Mouse (Mus musculus): ENCODE results near the gene Sh3pxd2b. TPM values are rescaled to one million over a fixed set of nuclear protein-coding genes. Genes with fewer than 3 reads are reported as not detected.
A peak's percentile ranks its signal among the peaks of the same experiment; 100 is the strongest.

Sh3pxd2b gene
- polyA plus RNA-seq, 1 experiment from 2014 or later = 34.6 TPM

DNA sequence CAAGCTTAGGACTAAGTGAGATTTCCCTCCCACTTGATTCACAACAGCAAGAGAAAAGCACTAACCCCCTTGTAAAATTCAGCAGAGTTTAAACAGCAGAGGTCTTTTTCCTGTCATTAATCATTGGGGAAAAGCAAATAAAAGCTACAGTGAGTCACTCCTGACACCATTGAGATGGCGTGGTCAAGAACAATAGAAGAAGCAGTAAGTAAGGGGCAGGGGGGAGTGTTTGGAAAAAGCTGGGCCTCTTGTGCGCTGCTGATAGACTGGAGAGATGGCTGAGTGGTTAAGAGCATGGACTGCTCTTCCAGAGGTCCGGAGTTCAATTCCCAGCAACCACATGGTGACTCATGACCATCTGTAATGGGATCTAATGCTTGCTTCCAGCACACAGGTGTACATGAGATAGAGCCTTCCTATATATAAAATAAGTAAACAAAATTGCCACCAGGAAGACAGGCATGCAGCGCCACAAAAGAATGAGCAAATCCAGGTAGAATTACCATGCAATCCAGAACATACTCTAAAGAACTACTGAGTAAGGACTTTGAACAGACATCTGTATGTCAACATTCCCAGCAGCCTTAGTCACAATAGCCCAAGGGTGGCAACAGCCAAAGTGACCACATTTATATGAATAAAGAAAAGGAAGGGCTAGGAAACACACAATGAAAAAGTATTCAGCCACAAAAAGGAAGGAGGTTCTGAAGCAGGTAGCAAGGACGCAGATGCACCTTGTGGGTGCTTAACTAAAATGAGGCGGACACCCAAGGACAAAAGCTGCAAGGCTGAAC lies 1.9 kb upstream of the Sh3pxd2b start:
- peak; percentile 72 for ATAC-seq (ENCODE audit: insufficient number of reproducible peaks, insufficient read depth, low FRiP score, low read depth)
- Histone ChIP-seq H3K36me3 (ENCODE audit: control insufficient read depth, insufficient read depth, low read length) (peaks cover 2% of the 10 kb centered on the region; the same call in 1 of the 2 replicates), H3K4me3 (ENCODE audit: low read depth, low read length) (no peak overlapping the region), H3K27ac (ENCODE audit: low read length) (peak overlapping the region; percentile 64), H3K4me1 (ENCODE audit: control insufficient read depth, insufficient read depth, low read length) (peaks cover 21% of the 10 kb centered on the region), H3K4me2 (replicated peaks; ENCODE audit: low read depth, low read length) (no peak overlapping the region), H3K9me3 (ENCODE audit: control insufficient read depth, low read depth, low read length) (no peaks in the 10 kb centered on the region), H3K9ac (replicated peaks; ENCODE audit: low read depth, low read length) (no peak overlapping the region), H3K27me3 (ENCODE audit: control insufficient read depth, insufficient read depth, low read length) (no peaks in the 10 kb centered on the region)
- 53% methylated on average over 6 of the region's 6 CpGs for WGBS

DNA sequence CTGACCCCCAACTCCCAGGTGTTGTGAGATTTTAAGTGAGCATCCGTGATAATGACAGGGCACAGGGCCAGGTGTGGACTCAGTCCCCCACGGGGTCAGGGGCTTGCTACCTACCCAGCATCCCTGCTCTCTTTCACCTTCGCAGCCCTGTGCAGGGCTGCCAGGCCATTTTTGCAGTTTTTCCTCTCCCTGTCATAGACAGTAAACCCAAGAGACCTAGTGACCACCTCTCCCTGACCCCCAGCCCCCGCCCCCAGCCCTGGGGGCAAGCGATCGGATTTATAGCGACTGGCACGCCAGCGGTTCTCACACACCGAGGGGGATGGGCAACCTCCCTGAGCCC lies 385 bp upstream of the Sh3pxd2b start:
- Histone ChIP-seq H3K27me3 (ENCODE audit: control insufficient read depth, insufficient read depth, low read length) (no peaks in the 10 kb centered on the region), H3K4me2 (replicated peaks; ENCODE audit: low read depth, low read length) (peak overlapping the region; percentile 97), H3K27ac (ENCODE audit: low read length) (peak overlapping the region; percentile 83; the same call in 1 of the 2 replicates), H3K9me3 (ENCODE audit: control insufficient read depth, low read depth, low read length) (no peaks in the 10 kb centered on the region), H3K4me3 (ENCODE audit: low read depth, low read length) (peak overlapping the region; percentile 78), H3K36me3 (ENCODE audit: control insufficient read depth, insufficient read depth, low read length) (peaks cover 12% of the 10 kb centered on the region; the same call in 1 of the 2 replicates), H3K9ac (replicated peaks; ENCODE audit: low read depth, low read length) (peak overlapping the region; percentile 80), H3K4me1 (ENCODE audit: control insufficient read depth, insufficient read depth, low read length) (peaks cover 16% of the 10 kb centered on the region)
- ATAC-seq (ENCODE audit: insufficient number of reproducible peaks, insufficient read depth, low FRiP score, low read depth) = 0 out of 2 replicates have a peak, but pooled peaks have one; percentile 12
- 2% methylated on average over 10 of the region's 10 CpGs for WGBS

DNA sequence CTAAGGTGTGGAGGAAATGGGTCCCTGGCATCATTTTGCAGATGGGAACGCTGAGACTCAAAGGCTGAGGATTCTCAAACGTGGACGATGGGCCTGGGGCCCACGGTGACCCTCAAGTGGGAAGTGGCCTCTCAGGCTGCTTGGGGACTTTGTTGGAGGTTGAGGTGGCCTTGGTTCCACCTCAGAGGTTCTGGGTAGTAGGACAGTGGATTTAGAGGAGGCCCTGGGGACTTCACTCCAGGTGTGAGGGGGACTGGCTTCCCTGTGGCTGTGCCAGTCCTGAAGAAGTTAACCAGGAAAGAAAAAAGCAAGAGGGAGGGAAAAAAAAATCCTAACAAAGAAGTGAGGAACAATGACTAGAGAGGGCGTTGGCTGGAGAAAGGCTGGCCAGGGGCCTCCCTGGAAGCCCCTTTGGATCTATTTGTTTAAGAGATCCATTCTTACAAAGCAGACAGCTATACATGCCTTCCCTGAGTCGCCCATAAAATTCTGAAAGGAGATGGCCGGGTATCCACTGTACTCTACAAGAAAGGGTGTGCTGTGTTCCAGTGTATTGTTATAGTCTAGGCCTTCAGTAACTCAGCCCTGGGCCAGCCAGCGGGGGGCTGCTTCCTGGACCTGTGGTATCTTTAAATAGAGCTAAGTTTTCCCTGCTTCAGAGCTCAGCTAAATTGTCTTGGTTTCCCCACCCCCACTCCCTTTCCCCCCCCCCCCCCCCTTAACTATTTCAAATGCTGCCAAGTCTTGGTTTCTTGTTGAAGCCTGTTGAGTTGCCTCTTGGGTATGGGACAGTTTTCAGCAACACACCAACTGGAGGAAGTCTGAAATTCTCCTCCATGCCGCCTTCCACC lies 1.0 kb downstream of the Sh3pxd2b start:
- Histone ChIP-seq H3K9me3 (ENCODE audit: control insufficient read depth, low read depth, low read length) (no peaks in the 10 kb centered on the region), H3K36me3 (ENCODE audit: control insufficient read depth, insufficient read depth, low read length) (peaks cover 12% of the 10 kb centered on the region; the same call in 1 of the 2 replicates), H3K27ac (ENCODE audit: low read length) (peak overlapping the region; percentile 83), H3K27me3 (ENCODE audit: control insufficient read depth, insufficient read depth, low read length) (no peaks in the 10 kb centered on the region), H3K4me3 (ENCODE audit: low read depth, low read length) (peak overlapping the region; percentile 78), H3K4me2 (replicated peaks; ENCODE audit: low read depth, low read length) (peak overlapping the region; percentile 97), H3K9ac (replicated peaks; ENCODE audit: low read depth, low read length) (peak overlapping the region; percentile 80), H3K4me1 (ENCODE audit: control insufficient read depth, insufficient read depth, low read length) (peaks cover 16% of the 10 kb centered on the region)
- WGBS = 17% methylated on average over 9 of the region's 9 CpGs
- no peak for ATAC-seq (ENCODE audit: insufficient number of reproducible peaks, insufficient read depth, low FRiP score, low read depth)

DNA sequence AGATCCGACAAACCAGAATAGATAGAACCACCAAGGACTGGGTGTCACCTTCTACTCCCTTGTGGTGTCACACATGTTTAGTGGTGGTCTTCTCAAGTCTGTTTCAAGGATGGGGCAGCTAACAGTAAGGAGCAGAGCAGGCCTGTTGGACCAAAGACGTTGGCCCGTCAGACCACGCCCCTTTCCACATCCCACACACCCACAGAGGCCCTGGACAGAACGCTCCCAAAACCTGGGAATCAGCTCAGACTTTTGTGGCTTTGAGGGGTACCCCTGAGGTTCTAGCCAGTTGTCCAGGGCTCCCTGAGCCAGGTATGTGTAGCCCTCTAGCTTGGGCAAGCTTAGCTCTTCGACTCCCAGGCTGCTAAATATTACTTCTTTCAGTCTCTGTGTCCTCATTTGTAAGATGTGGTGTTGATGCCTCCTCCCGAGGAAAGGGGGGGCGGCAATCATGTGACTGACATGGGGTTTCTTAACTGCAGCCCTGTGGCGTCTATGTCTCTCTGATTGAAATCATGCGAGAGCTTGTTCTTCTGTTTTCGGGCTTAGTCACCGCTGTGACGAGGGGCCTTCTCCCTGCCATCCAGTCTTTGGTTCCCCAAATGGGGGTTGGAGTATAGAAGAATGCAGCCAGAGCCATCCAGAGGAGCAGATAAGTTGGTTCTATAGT lies 1.8 kb downstream of the Sh3pxd2b start:
- H3K4me1 ChIP-seq (ENCODE audit: control insufficient read depth, insufficient read depth, low read length) = peaks cover 16% of the 10 kb centered on the region
- H3K27ac ChIP-seq (ENCODE audit: low read length) = peak overlapping the region; percentile 83
- H3K27me3 ChIP-seq (ENCODE audit: control insufficient read depth, insufficient read depth, low read length) = no peaks in the 10 kb centered on the region
- H3K9me3 ChIP-seq (ENCODE audit: control insufficient read depth, low read depth, low read length) = no peaks in the 10 kb centered on the region
- peak overlapping the region; percentile 97 for H3K4me2 ChIP-seq (replicated peaks; ENCODE audit: low read depth, low read length)
- no peak overlapping the region for H3K9ac ChIP-seq (replicated peaks; ENCODE audit: low read depth, low read length)
- 62% methylated on average over 13 of the region's 13 CpGs for WGBS
- ATAC-seq (ENCODE audit: insufficient number of reproducible peaks, insufficient read depth, low FRiP score, low read depth) = no peak
- H3K4me3 ChIP-seq (ENCODE audit: low read depth, low read length) = peak overlapping the region; percentile 78; the same call in 1 of the 2 replicates
- peaks cover 12% of the 10 kb centered on the region; the same call in 1 of the 2 replicates for H3K36me3 ChIP-seq (ENCODE audit: control insufficient read depth, insufficient read depth, low read length)

DNA sequence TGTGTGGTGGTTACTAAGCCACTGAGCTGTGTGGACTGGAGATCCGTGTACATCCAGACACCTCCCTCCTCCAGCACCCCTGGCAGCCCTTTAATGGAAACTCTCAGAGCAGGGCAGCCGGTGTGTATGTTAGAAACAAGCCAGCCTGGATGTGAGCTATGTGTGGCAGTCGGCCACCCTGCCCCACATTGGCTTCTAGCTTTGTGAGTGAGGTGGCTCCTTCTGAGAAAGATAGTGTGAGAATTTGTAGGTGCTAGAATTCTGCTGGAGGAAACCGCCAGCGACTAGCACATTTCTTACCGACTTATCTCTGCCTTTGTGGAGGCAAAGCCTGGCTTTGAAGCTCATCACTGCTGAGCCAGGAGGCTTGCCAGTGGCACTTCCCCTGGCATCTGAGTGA lies 5.3 kb downstream of the Sh3pxd2b start:
- H3K4me3 ChIP-seq (ENCODE audit: low read depth, low read length) = no peak overlapping the region
- H3K4me1 ChIP-seq (ENCODE audit: control insufficient read depth, insufficient read depth, low read length) = peaks cover 21% of the 10 kb centered on the region
- ATAC-seq (ENCODE audit: insufficient number of reproducible peaks, insufficient read depth, low FRiP score, low read depth) = no peak
- H3K27me3 ChIP-seq (ENCODE audit: control insufficient read depth, insufficient read depth, low read length) = no peaks in the 10 kb centered on the region
- 79% methylated on average over 6 of the region's 6 CpGs for WGBS
- H3K27ac ChIP-seq (ENCODE audit: low read length) = no peak overlapping the region
- H3K4me2 ChIP-seq (replicated peaks; ENCODE audit: low read depth, low read length) = no peak overlapping the region
- H3K36me3 ChIP-seq (ENCODE audit: control insufficient read depth, insufficient read depth, low read length) = peaks cover 14% of the 10 kb centered on the region; the same call in 1 of the 2 replicates
- no peaks in the 10 kb centered on the region for H3K9me3 ChIP-seq (ENCODE audit: control insufficient read depth, low read depth, low read length)
- no peak overlapping the region for H3K9ac ChIP-seq (replicated peaks; ENCODE audit: low read depth, low read length)

DNA sequence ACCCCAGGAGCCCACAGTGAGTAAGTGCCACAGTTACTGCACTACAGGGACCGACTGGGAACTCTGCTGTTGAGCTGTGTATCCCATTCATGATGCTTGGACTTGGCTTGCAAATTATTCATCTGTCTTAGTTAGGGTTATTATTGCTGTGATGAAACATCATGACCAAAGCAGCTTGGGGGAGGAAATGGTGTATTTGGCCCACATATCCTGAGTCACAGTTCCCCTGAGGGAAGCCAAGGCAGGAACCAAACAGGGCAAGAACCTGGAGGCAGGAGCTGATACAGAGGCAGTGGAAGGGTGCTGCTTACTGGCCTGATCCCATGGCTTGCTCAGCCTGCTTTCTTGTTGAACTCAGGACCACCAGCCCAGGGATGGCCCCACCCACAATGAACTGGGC lies 7.8 kb downstream of the Sh3pxd2b start:
- Histone ChIP-seq H3K9me3 (ENCODE audit: control insufficient read depth, low read depth, low read length) (no peaks in the 10 kb centered on the region), H3K27me3 (ENCODE audit: control insufficient read depth, insufficient read depth, low read length) (no peaks in the 10 kb centered on the region), H3K27ac (ENCODE audit: low read length) (no peak overlapping the region), H3K4me2 (replicated peaks; ENCODE audit: low read depth, low read length) (no peak overlapping the region), H3K4me1 (ENCODE audit: control insufficient read depth, insufficient read depth, low read length) (0 out of 2 replicates have a peak, but pooled peaks cover 5% of the 10 kb centered on the region), H3K36me3 (ENCODE audit: control insufficient read depth, insufficient read depth, low read length) (peaks cover 14% of the 10 kb centered on the region; the same call in 1 of the 2 replicates), H3K9ac (replicated peaks; ENCODE audit: low read depth, low read length) (no peak overlapping the region), H3K4me3 (ENCODE audit: low read depth, low read length) (no peak overlapping the region)
- WGBS = 67% methylated on average over 1 of the region's 1 CpGs
- ATAC-seq (ENCODE audit: insufficient number of reproducible peaks, insufficient read depth, low FRiP score, low read depth) = no peak

DNA sequence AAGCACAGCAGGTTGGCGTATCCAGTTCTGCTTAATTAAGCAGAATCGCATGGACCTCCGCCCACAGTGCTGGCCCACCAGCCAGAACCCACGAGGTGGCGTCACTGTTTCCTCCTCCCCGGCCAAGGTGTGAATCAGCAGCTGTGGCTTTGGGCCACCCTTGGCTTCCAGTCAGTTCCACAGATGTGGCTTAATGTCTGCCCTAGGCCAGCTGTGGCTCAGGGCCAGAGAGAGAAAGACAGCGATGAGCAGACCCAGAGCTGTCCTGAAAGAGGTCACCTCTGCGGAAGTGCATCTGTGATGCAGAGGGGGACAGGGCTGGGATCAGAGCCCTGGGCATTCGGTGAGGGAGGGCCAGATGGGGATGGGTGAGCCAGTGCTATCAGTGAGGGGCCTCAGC lies 10.1 kb downstream of the Sh3pxd2b start:
- Histone ChIP-seq H3K4me2 (replicated peaks; ENCODE audit: low read depth, low read length) (no peak overlapping the region), H3K4me3 (ENCODE audit: low read depth, low read length) (no peak overlapping the region), H3K27me3 (ENCODE audit: control insufficient read depth, insufficient read depth, low read length) (no peaks in the 10 kb centered on the region), H3K9ac (replicated peaks; ENCODE audit: low read depth, low read length) (no peak overlapping the region), H3K36me3 (ENCODE audit: control insufficient read depth, insufficient read depth, low read length) (peaks cover 2% of the 10 kb centered on the region; the same call in 1 of the 2 replicates), H3K9me3 (ENCODE audit: control insufficient read depth, low read depth, low read length) (no peaks in the 10 kb centered on the region), H3K4me1 (ENCODE audit: control insufficient read depth, insufficient read depth, low read length) (0 out of 2 replicates have a peak, but pooled peaks cover 5% of the 10 kb centered on the region), H3K27ac (ENCODE audit: low read length) (no peak overlapping the region)
- no peak for ATAC-seq (ENCODE audit: insufficient number of reproducible peaks, insufficient read depth, low FRiP score, low read depth)
- WGBS = 59% methylated on average over 9 of the region's 9 CpGs

DNA sequence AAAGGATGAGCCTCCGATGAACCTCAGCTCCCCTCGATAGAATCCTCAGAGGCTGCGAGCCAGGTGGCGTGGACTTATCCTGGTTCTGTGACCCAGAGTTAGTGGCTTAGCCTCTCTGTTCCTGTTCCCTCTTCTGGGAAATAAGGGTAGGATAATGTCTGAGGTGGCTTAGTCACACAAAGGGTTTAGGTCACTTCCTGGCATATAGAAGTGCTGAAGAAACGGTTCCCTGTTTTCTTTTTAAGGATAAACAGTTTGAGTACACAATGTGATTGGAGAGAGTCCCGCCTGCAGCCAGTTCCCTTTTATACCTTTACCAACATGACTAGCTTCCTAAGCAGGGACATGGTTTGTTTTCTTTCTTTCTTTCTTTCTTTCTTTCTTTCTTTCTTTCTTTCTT lies 10.8 kb downstream of the Sh3pxd2b start:
- Histone ChIP-seq H3K9me3 (ENCODE audit: control insufficient read depth, low read depth, low read length) (no peaks in the 10 kb centered on the region), H3K4me1 (ENCODE audit: control insufficient read depth, insufficient read depth, low read length) (0 out of 2 replicates have a peak, but pooled peaks cover 5% of the 10 kb centered on the region), H3K4me3 (ENCODE audit: low read depth, low read length) (no peak overlapping the region), H3K9ac (replicated peaks; ENCODE audit: low read depth, low read length) (no peak overlapping the region), H3K4me2 (replicated peaks; ENCODE audit: low read depth, low read length) (no peak overlapping the region), H3K27me3 (ENCODE audit: control insufficient read depth, insufficient read depth, low read length) (no peaks in the 10 kb centered on the region), H3K36me3 (ENCODE audit: control insufficient read depth, insufficient read depth, low read length) (peaks cover 2% of the 10 kb centered on the region; the same call in 1 of the 2 replicates), H3K27ac (ENCODE audit: low read length) (no peak overlapping the region)
- no peak for ATAC-seq (ENCODE audit: insufficient number of reproducible peaks, insufficient read depth, low FRiP score, low read depth)
- 68% methylated on average over 6 of the region's 6 CpGs for WGBS

Data from stomach, embryonic 14.5 days (tissue).